Mouse (Mus musculus) central nervous system, embryonic 14 days (tissue): ENCODE results near the gene AA986860. TPM values are rescaled to one million over a fixed set of nuclear protein-coding genes. Genes with fewer than 3 reads are reported as not detected.

Experiments used
- polyA plus RNA-seq: library from polyadenylated mRNA; depleted of rRNA; stranded (reverse); fragments of >200 nt; gene quantifications from 2 replicates; pipeline ENCODE4 v1.2.3, GENCODE M21; 2012; rRNA removed

AA986860 gene
- 0.42 and 0.54 TPM in 2 replicates for polyA plus RNA-seq

DNA sequence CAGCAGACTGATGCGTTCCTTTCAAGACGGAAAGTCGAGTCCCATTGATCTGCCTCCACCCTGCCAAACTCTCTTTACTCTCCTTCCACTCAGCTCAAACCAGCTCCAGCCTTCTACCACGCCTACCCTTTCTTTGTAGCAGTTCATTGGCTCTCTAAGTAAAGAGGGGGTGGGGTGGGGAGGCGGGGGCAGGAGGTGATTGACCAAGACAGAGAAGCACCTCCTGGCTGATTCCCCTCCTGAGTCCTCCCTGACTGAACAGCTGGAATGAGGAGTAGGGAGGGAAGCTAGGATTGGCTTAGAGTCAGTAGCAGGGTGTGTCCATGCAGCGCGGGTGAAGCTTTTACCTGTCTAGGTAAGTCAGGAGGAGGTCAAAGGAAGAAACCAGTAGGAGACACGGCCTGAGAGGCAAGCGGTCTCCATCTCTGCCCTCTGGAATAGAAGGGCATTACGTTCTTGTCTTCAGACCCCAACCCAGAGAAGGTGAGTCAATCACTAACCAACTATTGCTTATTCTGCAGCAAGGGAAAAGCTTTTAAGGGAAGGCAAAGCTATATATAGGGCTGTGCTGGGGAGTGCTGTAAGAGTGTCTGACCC lies at the start of gene AA986860:
Gene AA986860, plus strand, starts transcription at position 236 of the 597 bp plus-strand sequence.

DNA sequence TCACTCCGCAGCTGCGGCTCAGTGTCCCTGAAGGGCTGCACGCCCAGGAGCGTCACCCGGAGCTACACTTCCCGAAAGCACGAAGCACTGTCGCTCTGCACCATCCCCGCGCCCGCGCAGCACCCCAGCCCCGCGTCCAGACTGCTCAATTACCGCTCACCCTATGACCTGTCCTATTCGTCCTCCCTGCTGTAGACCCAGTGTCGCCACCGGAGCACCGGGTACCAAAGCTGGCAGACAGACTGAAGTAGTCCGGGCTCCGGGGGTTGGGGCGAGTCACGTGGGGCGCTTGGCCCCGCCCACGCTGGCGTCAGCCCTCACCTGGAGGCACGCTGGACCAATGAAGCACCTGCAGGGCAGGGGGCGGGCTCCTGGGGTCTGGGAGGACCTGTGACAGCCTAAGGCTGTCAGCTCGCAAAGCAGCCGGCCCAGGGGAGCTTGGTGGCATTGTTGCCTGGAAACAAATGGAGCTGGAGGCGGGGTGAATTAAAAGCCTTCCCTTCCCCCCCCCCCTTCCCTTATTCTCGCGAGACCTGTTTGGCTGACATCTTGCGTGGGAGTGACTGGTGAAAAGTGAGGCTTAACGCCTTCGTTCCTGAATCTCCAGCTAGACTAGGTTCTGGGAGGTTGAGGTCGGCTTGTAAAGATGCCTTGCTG lies 16.1 kb upstream of the AA986860 start, which contains the start of gene Gm29427:
Gene Gm29427, minus strand, starts transcription at position 239 of the 657 bp plus-strand sequence.

DNA sequence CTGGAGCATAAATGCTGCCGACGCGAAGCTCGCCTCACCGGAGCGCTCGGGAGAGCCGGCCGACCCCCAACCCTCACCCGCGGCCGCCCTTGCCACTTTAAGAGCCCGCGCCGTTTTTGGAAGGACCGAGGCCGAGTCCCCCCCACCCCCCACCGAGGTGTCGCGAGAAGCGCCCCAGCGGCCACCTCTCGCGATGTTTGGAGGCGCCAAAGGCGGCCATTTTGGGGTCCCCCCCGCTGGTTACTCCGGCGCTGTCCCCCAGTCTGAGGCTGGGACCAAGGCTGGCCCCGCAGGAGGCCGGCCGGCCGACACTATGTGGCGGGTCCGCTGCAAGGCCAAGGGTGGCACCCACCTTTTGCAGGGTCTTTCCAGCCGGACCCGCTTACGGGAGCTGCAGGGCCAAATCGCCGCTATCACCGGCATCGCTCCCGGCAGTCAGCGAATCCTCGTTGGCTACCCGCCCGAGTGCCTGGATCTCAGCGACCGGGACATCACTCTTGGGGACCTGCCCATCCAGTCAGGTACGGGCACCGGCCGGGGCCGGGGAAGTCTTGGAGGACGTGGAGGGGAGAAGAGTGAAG lies 14.4 kb upstream of the AA986860 start, which contains the start of gene Yod1:
Gene Yod1, plus strand, starts transcription at position 37 of the 581 bp plus-strand sequence.

DNA sequence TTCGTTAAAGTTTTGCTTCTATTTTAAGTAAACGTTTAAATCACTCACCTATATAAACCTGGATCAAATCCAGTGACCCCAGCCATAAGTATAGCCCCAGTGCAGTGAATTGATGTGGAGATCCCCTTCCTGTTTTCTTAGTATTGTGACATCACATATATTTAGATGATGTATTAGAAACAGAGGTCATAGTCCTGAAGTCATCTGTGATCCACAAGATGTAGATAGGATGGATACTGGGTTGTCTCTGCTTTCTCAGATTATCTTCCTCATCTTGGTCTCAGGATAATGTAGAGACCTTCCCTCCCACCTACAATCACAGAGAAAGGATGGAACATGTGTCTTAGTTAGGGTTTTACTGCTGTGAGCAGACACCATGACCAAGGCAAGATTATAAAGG lies 2.6 kb upstream of the AA986860 start, which contains the start of gene Pfkfb2:
Gene Pfkfb2, minus strand, starts transcription at position 101 of the 400 bp plus-strand sequence.

Other genes with a start within 250 kb of the AA986860 start
- gene Zp3r, start 102.4 kb upstream of the AA986860 start, polyA plus RNA-seq, result not detected in 2 replicates
- 0.06 TPM in 1 of 2 replicates, not detected in the other for gene C4bp, start 70.3 kb upstream of the AA986860 start, polyA plus RNA-seq
- gene Gm29427, start 16.2 kb upstream of the AA986860 start, polyA plus RNA-seq, result 0.05 and 0.06 TPM in 2 replicates
- 3.5 and 4.0 TPM in 2 replicates for gene Yod1, start 14.6 kb upstream of the AA986860 start, polyA plus RNA-seq
- gene Pfkfb2, start 2.7 kb upstream of the AA986860 start, polyA plus RNA-seq, result 33.3 and 34.2 TPM in 2 replicates
- not detected in 2 replicates for gene Fcamr, start 68.9 kb downstream of the AA986860 start, polyA plus RNA-seq
- gene Pigr, start 94.7 kb downstream of the AA986860 start, polyA plus RNA-seq, result 0.02 TPM in 1 of 2 replicates, not detected in the other
- 0.12 and 0.21 TPM in 2 replicates for gene Fcmr, start 133.7 kb downstream of the AA986860 start, polyA plus RNA-seq
- gene Il24, start 155.5 kb downstream of the AA986860 start, polyA plus RNA-seq, result not detected in 2 replicates
- gene Il20, start 179.5 kb downstream of the AA986860 start, polyA plus RNA-seq, result not detected in 2 replicates
- gene Il19, start 208.1 kb downstream of the AA986860 start, polyA plus RNA-seq, result 0.10 and 0.11 TPM in 2 replicates